Mouse (Mus musculus): ENCODE results near the gene Cnn1. TPM values are rescaled to one million over a fixed set of nuclear protein-coding genes. Genes with fewer than 3 reads are reported as not detected.

Gene Cnn1
- polyA plus RNA-seq (2015; fragmentation: Nextera tagmentation; extraction: Ambion mirVana), result 1.4 and 4.5 TPM in 2 replicates

DNA sequence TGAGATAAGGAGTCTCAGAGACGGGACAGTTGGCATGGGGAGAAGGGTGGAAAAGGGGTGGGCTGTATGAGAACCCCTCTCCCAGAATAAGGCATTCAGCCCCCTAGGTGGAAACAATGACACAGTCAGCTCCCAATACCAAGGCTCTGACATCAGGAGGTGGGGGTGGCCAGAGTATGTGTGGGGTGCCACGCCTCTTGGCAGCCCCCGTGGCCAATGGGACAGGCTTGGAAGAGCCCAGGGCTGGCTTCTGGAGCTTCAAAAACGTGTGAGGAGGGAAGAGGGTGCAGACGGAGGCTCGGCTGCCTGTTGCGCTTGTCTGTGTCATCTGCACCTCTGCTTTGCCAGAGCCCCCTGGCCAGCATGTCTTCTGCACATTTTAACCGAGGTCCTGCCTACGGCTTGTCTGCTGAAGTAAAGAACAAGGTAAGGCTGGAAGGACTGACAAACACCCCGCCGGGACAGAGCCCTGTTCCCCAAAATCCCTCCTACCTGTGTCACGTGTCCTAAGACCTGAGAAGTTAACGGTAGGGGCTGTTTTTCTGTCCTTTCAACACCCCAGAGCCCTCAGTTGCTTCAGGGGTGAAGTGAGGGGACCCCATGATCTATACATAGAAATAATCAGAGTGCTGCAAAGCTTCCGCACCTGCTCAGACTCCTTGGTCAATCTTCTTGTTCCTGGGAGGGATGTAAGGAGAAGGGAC lies at the start of gene Cnn1:
TSS of gene Cnn1 (plus strand) at position 224 of the 704 bp plus-strand sequence.
- Histone ChIP-seq H3K36me3 (no peaks in the 10 kb centered on the region), H3K27ac (no peak within 1 kb of the TSS), H3K9me3 (no peaks in the 10 kb centered on the region), H3K4me2 (no peak within 1 kb of the TSS), H3K27me3 (peaks cover 59% of the 10 kb centered on the region), H3K4me1 (replicated peaks) (peaks cover 9% of the 10 kb centered on the region), H3K9ac (peak within 1 kb of the TSS; percentile 29; the same call in 1 of the 2 replicates), H3K4me3 (no peak within 1 kb of the TSS)
- ATAC-seq (ENCODE audit: low FRiP score), result no peak
- WGBS, result 12% methylated on average over 14 of the region's 14 CpGs

- Histone ChIP-seq H3K4me1 (replicated peaks) (peaks cover 54% of the 10 kb centered on the region), H3K27ac (peak overlapping the region; percentile 97), H3K4me2 (peak overlapping the region; percentile 89), H3K36me3 (peaks cover 7% of the 10 kb centered on the region; the same call in 1 of the 2 replicates), H3K4me3 (peak overlapping the region; percentile 86), H3K9ac (peak overlapping the region; percentile 99), H3K9me3 (no peaks in the 10 kb centered on the region), H3K27me3 (0 out of 2 replicates have a peak, but pooled peaks cover 3% of the 10 kb centered on the region)
- WGBS, result 61% methylated on average over 10 of the region's 11 CpGs
- no peak for ATAC-seq (ENCODE audit: low FRiP score)
Measured at GRCm38 (mm10) chr9:22049315-22049714, 49.7 kb upstream of the Cnn1 start.

GRCm38 (mm10) chr9:22049721-22050270 lies 49.2 kb upstream of the Cnn1 start:
- Histone ChIP-seq H3K9ac (peak overlapping the region; percentile 99), H3K4me1 (replicated peaks) (peaks cover 58% of the 10 kb centered on the region)
- ATAC-seq (ENCODE audit: low FRiP score), result no peak

DNA sequence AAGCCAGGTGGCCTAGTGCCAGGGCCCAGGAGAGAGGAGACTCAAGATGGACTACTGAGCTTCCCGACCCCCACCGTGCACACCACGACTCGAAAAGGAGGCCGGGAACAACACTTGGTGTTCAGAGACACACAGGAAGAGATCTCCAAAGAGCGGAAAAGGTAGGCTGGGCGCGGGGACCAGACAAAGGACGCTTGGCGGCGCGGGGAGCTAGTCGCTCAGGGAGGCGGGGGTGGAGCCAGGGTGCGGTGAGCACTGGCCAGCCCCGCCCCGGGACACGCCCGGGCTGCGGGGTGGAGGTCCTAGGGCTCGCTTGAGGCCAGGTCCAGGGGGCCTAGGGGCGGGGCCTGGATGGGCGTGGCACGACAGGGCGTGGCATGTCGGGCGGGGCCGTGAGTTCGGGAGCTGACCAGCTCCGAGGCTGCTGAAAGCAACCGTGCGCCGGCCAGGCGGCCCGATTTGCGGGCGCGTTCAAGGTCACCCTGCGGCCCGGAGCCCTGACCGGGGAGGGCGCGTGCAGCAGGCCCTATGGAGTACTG lies 48.6 kb upstream of the Cnn1 start:
- WGBS, result under 1% methylated on average over 41 of the region's 43 CpGs
- H3K4me1 ChIP-seq (replicated peaks), result peaks cover 55% of the 10 kb centered on the region

More at GRCm38 (mm10) chr9:22049721-22050270, 49.2 kb upstream of the Cnn1 start:
- WGBS, result 15% methylated on average over 4 of the region's 4 CpGs
- H3K36me3 ChIP-seq, result peaks cover 7% of the 10 kb centered on the region; the same call in 1 of the 2 replicates
- peak overlapping the region; percentile 86 for H3K4me3 ChIP-seq
- H3K27me3 ChIP-seq, result 0 out of 2 replicates have a peak, but pooled peaks cover 3% of the 10 kb centered on the region
- H3K4me2 ChIP-seq, result peak overlapping the region; percentile 89
- H3K27ac ChIP-seq, result peak overlapping the region; percentile 97
- no peaks in the 10 kb centered on the region for H3K9me3 ChIP-seq

GRCm38 (mm10) chr9:22051161-22051957 lies 47.7 kb upstream of the Cnn1 start:
- peak overlapping the region; percentile 86 for H3K4me3 ChIP-seq
- H3K9ac ChIP-seq, result peak overlapping the region; percentile 99
- peaks cover 8% of the 10 kb centered on the region; the same call in 1 of the 2 replicates for H3K27me3 ChIP-seq
- H3K4me1 ChIP-seq (replicated peaks), result peaks cover 50% of the 10 kb centered on the region
- peaks cover 8% of the 10 kb centered on the region; the same call in 1 of the 2 replicates for H3K36me3 ChIP-seq
- H3K9me3 ChIP-seq, result no peaks in the 10 kb centered on the region
- peak; percentile 41 for ATAC-seq (ENCODE audit: low FRiP score)
- H3K27ac ChIP-seq, result peak overlapping the region; percentile 97
- peak overlapping the region; percentile 89 for H3K4me2 ChIP-seq
- under 1% methylated on average over 67 of the region's 67 CpGs for WGBS

More for the DNA sequence above, 48.6 kb upstream of the Cnn1 start:
- Histone ChIP-seq H3K27ac (peak overlapping the region; percentile 97), H3K4me3 (peak overlapping the region; percentile 86), H3K27me3 (peaks cover 6% of the 10 kb centered on the region; the same call in 1 of the 2 replicates), H3K36me3 (peaks cover 7% of the 10 kb centered on the region; the same call in 1 of the 2 replicates), H3K9ac (peak overlapping the region; percentile 99), H3K9me3 (no peaks in the 10 kb centered on the region), H3K4me2 (peak overlapping the region; percentile 89)
- peak; percentile 18 for ATAC-seq (ENCODE audit: low FRiP score)

- WGBS, result 0% methylated on average over 22 of the region's 28 CpGs
- Histone ChIP-seq H3K4me2 (peak within 1 kb of the TSS; percentile 89), H3K4me1 (replicated peaks) (peaks cover 45% of the 10 kb centered on the region), H3K36me3 (peaks cover 13% of the 10 kb centered on the region), H3K27ac (peak within 1 kb of the TSS; percentile 97), H3K27me3 (peaks cover 8% of the 10 kb centered on the region; the same call in 1 of the 2 replicates), H3K9me3 (no peaks in the 10 kb centered on the region), H3K4me3 (peak within 1 kb of the TSS; percentile 86), H3K9ac (peak within 1 kb of the TSS; percentile 99)
- peak; percentile 74 for ATAC-seq (ENCODE audit: low FRiP score)
Measured at GRCm38 (mm10) chr9:22051958-22052254, 47.1 kb upstream of the Cnn1 start, which contains the start of gene Elavl3. Gene Elavl3, minus strand, starts transcription at chr9:22052023.

DNA sequence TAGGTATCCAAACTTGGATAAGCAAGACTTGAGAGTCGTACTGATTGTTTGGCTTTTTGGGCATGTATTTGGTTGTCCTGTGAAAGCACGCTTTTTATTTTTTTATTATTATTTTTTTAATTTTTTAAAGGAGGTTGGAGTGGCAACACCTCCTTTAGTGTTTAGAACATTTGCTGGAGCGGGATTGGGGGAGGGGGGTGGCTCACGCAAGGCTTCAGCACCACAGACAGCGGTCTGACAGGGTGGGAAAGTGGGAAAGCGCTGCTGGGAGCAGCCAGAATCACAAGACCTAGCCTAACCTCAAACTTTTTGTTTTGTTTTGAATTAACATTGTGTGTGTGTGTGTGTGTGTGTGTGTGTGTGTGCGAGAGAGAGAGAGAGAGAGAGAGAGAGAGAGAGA lies 45.4 kb upstream of the Cnn1 start:
- H3K36me3 ChIP-seq, result peaks cover 29% of the 10 kb centered on the region
- H3K27me3 ChIP-seq, result peaks cover 8% of the 10 kb centered on the region; the same call in 1 of the 2 replicates
- H3K27ac ChIP-seq, result no peak overlapping the region
- no peaks in the 10 kb centered on the region for H3K9me3 ChIP-seq
- WGBS, result 37% methylated on average over 6 of the region's 7 CpGs
- ATAC-seq (ENCODE audit: low FRiP score), result no peak
- H3K9ac ChIP-seq, result no peak overlapping the region
- H3K4me2 ChIP-seq, result no peak overlapping the region
- peaks cover 27% of the 10 kb centered on the region for H3K4me1 ChIP-seq (replicated peaks)
- no peak overlapping the region for H3K4me3 ChIP-seq

DNA sequence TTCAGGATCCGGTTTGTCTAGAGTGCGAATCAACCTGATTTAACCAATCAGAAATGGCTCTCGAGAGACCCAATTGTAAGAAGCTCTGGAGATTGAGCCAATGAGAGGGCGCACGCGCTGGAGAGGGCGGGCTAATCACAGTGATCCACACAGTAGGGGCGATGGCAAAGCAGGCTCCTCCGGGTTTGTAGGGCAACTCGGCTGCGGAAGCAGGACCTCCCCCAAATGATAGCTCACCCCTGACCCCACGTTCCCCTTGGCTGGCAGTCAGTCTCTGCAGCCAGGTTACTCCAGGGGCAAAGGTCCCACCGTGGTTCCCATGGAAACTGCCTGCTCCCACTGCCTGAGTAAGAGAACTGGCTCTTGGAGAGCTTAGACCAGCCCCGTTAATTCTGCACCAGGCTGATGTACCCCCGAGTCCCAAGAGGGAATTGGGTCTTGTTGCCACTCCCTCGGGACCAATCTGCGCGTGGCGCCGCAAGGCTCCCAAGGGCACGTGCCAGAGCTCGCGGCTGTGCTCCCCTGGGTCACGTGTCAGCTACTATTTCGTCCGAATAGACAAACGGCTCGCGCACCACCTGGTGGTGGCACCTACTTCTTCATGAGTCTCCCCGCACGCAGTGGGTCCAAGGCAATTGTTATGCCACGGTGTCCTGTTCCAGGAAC lies 44.5 kb upstream of the Cnn1 start:
- ATAC-seq (ENCODE audit: low FRiP score), result peak; percentile 17
- 1% methylated on average over 32 of the region's 32 CpGs for WGBS
- H3K36me3 ChIP-seq, result peaks cover 31% of the 10 kb centered on the region
- no peaks in the 10 kb centered on the region for H3K9me3 ChIP-seq
- no peak overlapping the region for H3K9ac ChIP-seq
- H3K4me3 ChIP-seq, result peak overlapping the region; percentile 20
- peaks cover 19% of the 10 kb centered on the region for H3K4me1 ChIP-seq (replicated peaks)
- H3K27ac ChIP-seq, result 0 out of 2 replicates have a peak overlapping the region, but pooled peaks have one; percentile 1
- H3K27me3 ChIP-seq, result peaks cover 8% of the 10 kb centered on the region; the same call in 1 of the 2 replicates
- peak overlapping the region; percentile 49 for H3K4me2 ChIP-seq

- Histone ChIP-seq H3K36me3 (peaks cover 38% of the 10 kb centered on the region), H3K4me3 (no peak overlapping the region)
- ATAC-seq (ENCODE audit: low FRiP score), result no peak
Measured at GRCm38 (mm10) chr9:22055713-22056112, 43.3 kb upstream of the Cnn1 start.

GRCm38 (mm10) chr9:22056303-22056910 lies 42.6 kb upstream of the Cnn1 start:
- Histone ChIP-seq H3K9ac (no peak overlapping the region), H3K36me3 (peaks cover 45% of the 10 kb centered on the region), H3K27ac (no peak overlapping the region), H3K4me2 (no peak overlapping the region), H3K4me3 (no peak overlapping the region), H3K9me3 (no peaks in the 10 kb centered on the region), H3K27me3 (peaks cover 8% of the 10 kb centered on the region; the same call in 1 of the 2 replicates), H3K4me1 (replicated peaks) (peaks cover 12% of the 10 kb centered on the region)
- no peak for ATAC-seq (ENCODE audit: low FRiP score)
- 82% methylated on average over 9 of the region's 9 CpGs for WGBS

More at GRCm38 (mm10) chr9:22055713-22056112, 43.3 kb upstream of the Cnn1 start:
- no peak overlapping the region for H3K27ac ChIP-seq
- no peak overlapping the region for H3K9ac ChIP-seq
- H3K27me3 ChIP-seq, result peaks cover 8% of the 10 kb centered on the region; the same call in 1 of the 2 replicates
- WGBS, result 40% methylated on average over 29 of the region's 29 CpGs
- H3K9me3 ChIP-seq, result no peaks in the 10 kb centered on the region
- no peak overlapping the region for H3K4me2 ChIP-seq
- H3K4me1 ChIP-seq (replicated peaks), result peaks cover 12% of the 10 kb centered on the region

GRCm38 (mm10) chr9:22057031-22057517 lies 41.9 kb upstream of the Cnn1 start:
- Histone ChIP-seq H3K27ac (no peak overlapping the region), H3K4me1 (replicated peaks) (peaks cover 11% of the 10 kb centered on the region), H3K4me2 (no peak overlapping the region), H3K9ac (no peak overlapping the region), H3K36me3 (peaks cover 52% of the 10 kb centered on the region), H3K27me3 (peaks cover 8% of the 10 kb centered on the region; the same call in 1 of the 2 replicates), H3K4me3 (no peak overlapping the region), H3K9me3 (no peaks in the 10 kb centered on the region)
- ATAC-seq (ENCODE audit: low FRiP score), result no peak
- WGBS, result 96% methylated on average over 9 of the region's 9 CpGs

Measured in hindbrain, embryonic 13.5 days (tissue).